Mouse (Mus musculus) heart, postnatal 0 days (tissue): ENCODE measurements at regions not wholly inside any gene's neighbourhood (a gene's known extent, or its start where the extent isn't known, plus 50 kb on each side); places are given as distances from the start of the nearest gene placed in this dataset.

Experiments used
- ATAC-seq: fragments of 200-750 bp; cut with Nextera tagmentation; 2 replicates; pipeline ENCODE4 v1.8.0; 2017; ENCODE audit warnings: low read depth, moderate number of reproducible peaks, moderate library complexity; ENCODE audit not compliant: insufficient read depth
- DNase-seq: peaks from one replicate; pipeline ENCODE4 v3.0.0-alpha.2; 2016; ENCODE audit warnings: low spot score
- H3K27ac ChIP-seq: fragments of 300-500 bp; sonication (generic); 2 replicates; pipeline ENCODE4 v1.5.1; 2014; ENCODE audit warnings: low read depth, mild to moderate bottlenecking
- H3K27me3 ChIP-seq: fragments of 300-500 bp; sonication (generic); 2 replicates; pipeline ENCODE4 v1.6.1; 2014; ENCODE audit warnings: low read length, mixed read lengths; ENCODE audit not compliant: control insufficient read depth, insufficient read depth
- H3K36me3 ChIP-seq: fragments of 300-500 bp; sonication (generic); replicated peaks from 2 replicates; pipeline ENCODE4 v1.6.1; 2014; ENCODE audit warnings: low read length, mixed read lengths; ENCODE audit not compliant: control insufficient read depth, insufficient read depth
- H3K4me1 ChIP-seq: fragments of 300-500 bp; sonication (generic); 2 replicates; pipeline ENCODE4 v1.6.1; 2014; ENCODE audit warnings: antibody characterized with exemption; ENCODE audit not compliant: control insufficient read depth, insufficient read depth
- H3K4me2 ChIP-seq: fragments of 300-500 bp; sonication (generic); 2 replicates; pipeline ENCODE4 v1.6.1; 2014; ENCODE audit warnings: low read depth, mild to moderate bottlenecking, low read length, moderate library complexity
- H3K4me3 ChIP-seq: fragments of 300-500 bp; sonication (generic); 2 replicates; pipeline ENCODE4 v1.5.1; 2014; ENCODE audit warnings: low read depth, low read length
- H3K9ac ChIP-seq: fragments of 300-500 bp; sonication (generic); replicated peaks from 2 replicates; pipeline ENCODE4 v1.6.1; 2014; ENCODE audit warnings: low read depth, low read length, mixed read lengths
- H3K9me3 ChIP-seq: fragments of 300-500 bp; sonication (generic); replicated peaks from 2 replicates; pipeline ENCODE4 v1.6.1; 2016; ENCODE audit warnings: low read length; ENCODE audit not compliant: control insufficient read depth
- CTCF ChIP-seq: IDR thresholded peaks from 2 replicates; pipeline ENCODE4 v1.5.1; 2016; ENCODE audit warnings: antibody characterized with exemption, control low read depth, low read depth
- EP300 ChIP-seq: IDR thresholded peaks from 2 replicates; pipeline ENCODE4 v1.6.1; 2016; ENCODE audit warnings: antibody characterized with exemption, low read depth
- WGBS: fragments of 180-500 bp; shearing (Covaris S2); extraction: QIAGEN DNeasy Blood & Tissue Kit; methylation state at CpG from one replicate; pipeline ENCODE4 v1.1.7; 2014; 5-methylcytosine and 5-hydroxymethylcytosine counted together

GRCm38 (mm10) chr6:35378851-35379250 lies 52.9 kb upstream of the Fam180a start:
- Histone ChIP-seq H3K36me3 (no peaks in the 10 kb centered on the region), H3K27me3 (no peaks in the 10 kb centered on the region), H3K4me3 (no peak overlapping the region), H3K9ac (no peak overlapping the region), H3K4me1 (peaks cover 4% of the 10 kb centered on the region; the same call in 1 of the 2 replicates), H3K27ac (no peak overlapping the region), H3K9me3 (no peaks in the 10 kb centered on the region), H3K4me2 (no peak overlapping the region)
- DNase-seq (no peak), ATAC-seq (no peak)
- TF ChIP-seq EP300 (no peak), CTCF (no peak)
- 75% methylated on average over 6 of the region's 6 CpGs for WGBS

GRCm38 (mm10) chr6:35377535-35377934 lies 51.6 kb upstream of the Fam180a start:
- H3K4me2 ChIP-seq = no peak overlapping the region
- no peak for DNase-seq
- H3K9ac ChIP-seq = no peak overlapping the region
- no peaks in the 10 kb centered on the region for H3K27me3 ChIP-seq
- TF ChIP-seq EP300 (no peak), CTCF (no peak)
- H3K4me1 ChIP-seq = peaks cover 4% of the 10 kb centered on the region; the same call in 1 of the 2 replicates
- 82% methylated on average over 3 of the region's 3 CpGs for WGBS
- no peaks in the 10 kb centered on the region for H3K36me3 ChIP-seq
- no peaks in the 10 kb centered on the region for H3K9me3 ChIP-seq
- ATAC-seq = no peak
- H3K4me3 ChIP-seq = no peak overlapping the region
- H3K27ac ChIP-seq = no peak overlapping the region

DNA sequence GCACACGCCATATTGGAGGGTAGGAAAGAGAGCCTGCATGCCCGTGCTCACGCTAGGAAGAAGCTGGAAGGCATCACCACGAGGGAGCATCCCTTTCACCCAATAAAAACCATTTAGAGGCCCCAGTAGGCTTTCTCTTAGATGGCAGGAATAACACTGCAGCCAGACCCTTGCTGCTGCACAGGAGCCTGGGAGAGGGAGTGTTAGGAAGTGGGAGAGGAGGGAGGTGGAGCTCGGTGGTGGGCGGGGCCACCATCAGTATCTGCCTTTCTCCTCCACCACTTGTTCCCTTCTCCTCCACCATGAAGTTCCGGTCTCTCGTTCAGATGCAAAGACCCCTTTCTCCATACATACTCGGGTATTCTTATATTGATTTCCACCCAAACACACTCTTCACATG lies 50.6 kb upstream of the Fam180a start:
- ATAC-seq = no peak
- WGBS = 69% methylated on average over 9 of the region's 9 CpGs
- TF ChIP-seq CTCF = no peak
- TF ChIP-seq EP300 = no peak
- H3K27ac ChIP-seq = no peak overlapping the region
- no peaks in the 10 kb centered on the region for H3K36me3 ChIP-seq
- no peaks in the 10 kb centered on the region for H3K9me3 ChIP-seq
- H3K9ac ChIP-seq = no peak overlapping the region
- H3K4me1 ChIP-seq = peaks cover 4% of the 10 kb centered on the region; the same call in 1 of the 2 replicates
- DNase-seq = no peak
- no peaks in the 10 kb centered on the region for H3K27me3 ChIP-seq
- no peak overlapping the region for H3K4me2 ChIP-seq
- no peak overlapping the region for H3K4me3 ChIP-seq
